Mouse (Mus musculus): ENCODE measurements at regions not wholly inside any gene's neighbourhood (a gene's known extent, or its start where the extent isn't known, plus 50 kb on each side); places are given as distances from the start of the nearest gene placed in this dataset.

- DNase-seq (ENCODE audit: extremely low spot score, low read depth, low spot score): no peak
Measured at GRCm38 (mm10) chr8:44466409-44467078, 468.7 kb upstream of the Fat1 start.

DNA sequence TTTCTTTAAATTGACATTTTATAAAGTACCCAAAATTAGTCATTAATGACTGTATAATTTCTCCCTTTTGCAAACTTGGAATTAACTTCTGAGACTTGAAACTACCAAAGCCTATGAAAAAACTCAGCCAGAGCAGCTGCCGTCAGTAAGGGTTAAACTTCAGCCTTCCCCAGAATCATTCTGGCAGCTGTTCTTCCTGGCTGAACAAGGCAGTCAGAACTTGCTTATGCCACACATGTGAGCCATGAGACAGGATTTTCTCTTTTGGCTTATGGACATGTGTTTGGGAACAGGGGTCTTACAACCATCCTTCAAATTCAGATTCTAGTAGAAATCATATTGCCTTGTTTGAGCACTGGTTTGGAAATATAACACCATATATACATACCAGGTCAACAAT, 422.4 kb upstream of the Fat1 start:
- DNase-seq (ENCODE audit: extremely low spot score, low read depth, low spot score): no peak

- no peak for DNase-seq (ENCODE audit: extremely low spot score, low read depth, low spot score)
Measured at GRCm38 (mm10) chr8:44525915-44526314, 409.3 kb upstream of the Fat1 start.

GRCm38 (mm10) chr8:44529696-44530095, 405.6 kb upstream of the Fat1 start:
- DNase-seq (ENCODE audit: extremely low spot score, low read depth, low spot score): no peak

DNA sequence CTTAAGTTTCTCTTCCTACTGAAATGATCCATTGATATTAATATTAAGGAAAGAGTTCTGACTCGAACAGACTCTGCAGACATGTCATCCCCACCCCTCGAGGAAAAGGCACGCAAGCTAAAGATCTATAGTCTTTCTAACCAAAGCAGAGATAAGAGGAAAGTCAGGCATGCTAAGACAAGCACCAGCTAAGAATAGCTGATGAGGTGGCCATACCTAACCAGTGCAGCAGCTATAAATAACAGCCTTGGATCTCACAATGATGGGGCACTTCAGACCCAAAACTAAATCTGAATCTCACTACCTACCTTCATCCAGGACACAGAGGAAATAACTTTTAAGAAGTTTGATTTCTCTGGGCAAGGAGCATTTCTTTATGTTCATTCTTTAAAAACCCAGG, 386.4 kb upstream of the Fat1 start:
- DNase-seq (ENCODE audit: extremely low spot score, low read depth, low spot score): no peak

DNA sequence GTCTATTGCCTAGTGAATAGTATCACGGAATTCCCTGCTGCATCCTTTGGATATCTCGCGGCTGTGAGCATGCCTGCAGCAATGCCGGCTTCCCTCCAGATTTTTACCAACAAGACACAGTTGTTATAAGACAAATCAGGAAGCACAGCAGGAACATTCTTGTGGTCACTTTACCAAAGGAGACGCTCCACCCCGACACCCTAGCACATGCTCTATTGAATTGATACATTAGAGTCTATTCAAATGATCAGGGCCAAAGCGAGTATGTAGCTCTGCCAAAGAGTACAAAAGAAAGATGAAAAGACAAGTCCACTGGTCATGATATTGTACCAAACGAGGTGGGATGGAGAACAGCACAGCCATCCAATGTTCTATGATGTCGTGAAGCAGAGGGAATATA, 376.1 kb upstream of the Fat1 start:
- DNase-seq (ENCODE audit: extremely low spot score, low read depth, low spot score): no peak

DNA sequence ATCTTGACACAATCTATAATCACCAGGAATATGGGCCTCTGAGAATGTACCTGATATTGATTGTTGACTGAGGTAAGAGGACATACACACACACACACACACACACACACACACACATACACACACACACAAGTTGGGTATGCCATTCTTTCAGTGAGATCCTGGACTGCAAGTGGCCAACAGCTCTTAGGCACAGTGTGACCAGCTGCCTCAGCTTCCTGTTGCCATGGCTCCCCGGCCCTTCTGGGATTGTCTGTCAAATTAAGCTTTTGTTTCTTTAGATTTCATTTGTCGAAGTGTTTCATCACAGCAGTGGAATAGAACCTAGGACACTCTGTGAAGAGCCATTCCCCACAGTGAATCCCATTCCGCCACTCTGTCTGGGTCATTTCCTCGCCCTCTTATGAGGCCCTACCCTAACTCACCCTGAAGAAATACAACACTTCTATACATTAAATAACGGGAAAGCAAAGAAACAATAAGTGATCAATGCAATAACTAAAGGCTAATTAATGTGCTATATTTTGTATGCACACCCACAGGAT, 358.9 kb upstream of the Fat1 start:
- DNase-seq (ENCODE audit: extremely low spot score, low read depth, low spot score): no peak

DNA sequence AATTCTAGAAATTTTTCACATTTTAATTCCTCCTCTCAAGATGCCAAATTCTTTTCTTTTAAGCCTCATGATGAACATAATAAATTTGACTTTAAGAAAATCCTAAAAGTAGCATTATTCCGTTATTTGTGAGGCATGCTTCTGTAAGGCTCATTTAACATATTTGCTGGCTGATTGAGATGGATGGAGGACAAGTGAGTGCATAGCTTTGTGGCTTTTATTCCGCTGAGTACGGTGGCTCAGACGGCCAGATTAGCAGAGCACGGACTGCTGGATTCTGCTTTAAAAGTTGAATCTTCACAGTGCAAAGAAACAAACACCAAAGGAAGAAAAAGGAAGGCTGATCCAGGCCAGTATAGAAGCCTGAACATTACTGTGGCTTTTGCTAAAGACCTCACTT, 358.3 kb upstream of the Fat1 start:
- DNase-seq (ENCODE audit: extremely low spot score, low read depth, low spot score): no peak

All from hindlimb bud, embryonic 11.5 days (tissue).